Mouse (Mus musculus): ENCODE measurements at regions not wholly inside any gene's neighbourhood (a gene's known extent, or its start where the extent isn't known, plus 50 kb on each side); places are given as distances from the start of the nearest gene placed in this dataset.

- 58% methylated on average over 2 of the region's 2 CpGs for WGBS
- no peak overlapping the region for H3K4me3 ChIP-seq (ENCODE audit: low read depth, low read length)
- no peak for ATAC-seq (ENCODE audit: low read depth)
- H3K27ac ChIP-seq (ENCODE audit: low read depth, low read length), result no peak overlapping the region
- no peaks in the 10 kb centered on the region for H3K27me3 ChIP-seq (ENCODE audit: control insufficient read depth, insufficient read depth, low read length)
- H3K4me2 ChIP-seq (ENCODE audit: low read depth, low read length), result no peak overlapping the region
- no peaks in the 10 kb centered on the region for H3K36me3 ChIP-seq (ENCODE audit: control insufficient read depth, insufficient read depth, low read length)
- no peaks in the 10 kb centered on the region for H3K9me3 ChIP-seq (ENCODE audit: control insufficient read depth, low read length)
- no peak overlapping the region for H3K9ac ChIP-seq (replicated peaks; ENCODE audit: low read depth, low read length)
- H3K4me1 ChIP-seq (ENCODE audit: control insufficient read depth, insufficient read depth, low read length), result no peaks in the 10 kb centered on the region
These were observed 77.8 kb upstream of the Cpsf6 start for GRCm38 (mm10) chr10:117457701-117457950.

- Histone ChIP-seq H3K27ac (ENCODE audit: low read depth, low read length) (no peak overlapping the region), H3K36me3 (ENCODE audit: control insufficient read depth, insufficient read depth, low read length) (no peaks in the 10 kb centered on the region), H3K4me2 (ENCODE audit: low read depth, low read length) (no peak overlapping the region), H3K9ac (replicated peaks; ENCODE audit: low read depth, low read length) (no peak overlapping the region), H3K9me3 (ENCODE audit: control insufficient read depth, low read length) (no peaks in the 10 kb centered on the region), H3K4me3 (ENCODE audit: low read depth, low read length) (no peak overlapping the region), H3K27me3 (ENCODE audit: control insufficient read depth, insufficient read depth, low read length) (no peaks in the 10 kb centered on the region), H3K4me1 (ENCODE audit: control insufficient read depth, insufficient read depth, low read length) (no peaks in the 10 kb centered on the region)
- ATAC-seq (ENCODE audit: low read depth), result no peak
- WGBS, result 54% methylated on average over 18 of the region's 18 CpGs
These were observed 77.3 kb upstream of the Cpsf6 start for GRCm38 (mm10) chr10:117456904-117457700.

- no peaks in the 10 kb centered on the region for H3K9me3 ChIP-seq (ENCODE audit: control insufficient read depth, low read length)
- no peak overlapping the region for H3K27ac ChIP-seq (ENCODE audit: low read depth, low read length)
- H3K4me2 ChIP-seq (ENCODE audit: low read depth, low read length), result no peak overlapping the region
- H3K36me3 ChIP-seq (ENCODE audit: control insufficient read depth, insufficient read depth, low read length), result no peaks in the 10 kb centered on the region
- no peak for ATAC-seq (ENCODE audit: low read depth)
- H3K27me3 ChIP-seq (ENCODE audit: control insufficient read depth, insufficient read depth, low read length), result no peaks in the 10 kb centered on the region
- no peak overlapping the region for H3K9ac ChIP-seq (replicated peaks; ENCODE audit: low read depth, low read length)
- H3K4me1 ChIP-seq (ENCODE audit: control insufficient read depth, insufficient read depth, low read length), result no peaks in the 10 kb centered on the region
- no peak overlapping the region for H3K4me3 ChIP-seq (ENCODE audit: low read depth, low read length)
- 76% methylated on average over 8 of the region's 8 CpGs for WGBS
These were observed 76.6 kb upstream of the Cpsf6 start for GRCm38 (mm10) chr10:117456427-117456826.

- Histone ChIP-seq H3K9ac (replicated peaks; ENCODE audit: low read depth, low read length) (no peak overlapping the region), H3K4me3 (ENCODE audit: low read depth, low read length) (no peak overlapping the region), H3K4me2 (ENCODE audit: low read depth, low read length) (no peak overlapping the region), H3K9me3 (ENCODE audit: control insufficient read depth, low read length) (no peaks in the 10 kb centered on the region), H3K4me1 (ENCODE audit: control insufficient read depth, insufficient read depth, low read length) (no peaks in the 10 kb centered on the region), H3K36me3 (ENCODE audit: control insufficient read depth, insufficient read depth, low read length) (no peaks in the 10 kb centered on the region), H3K27ac (ENCODE audit: low read depth, low read length) (no peak overlapping the region), H3K27me3 (ENCODE audit: control insufficient read depth, insufficient read depth, low read length) (no peaks in the 10 kb centered on the region)
- ATAC-seq (ENCODE audit: low read depth), result no peak; the same call in 1 of the 2 replicates
- 80% methylated on average over 9 of the region's 9 CpGs for WGBS
These were observed 75.9 kb upstream of the Cpsf6 start for GRCm38 (mm10) chr10:117455595-117456302.

GRCm38 (mm10) chr10:117454711-117455591, 75.1 kb upstream of the Cpsf6 start:
- 73% methylated on average over 12 of the region's 12 CpGs for WGBS
- Histone ChIP-seq H3K4me3 (ENCODE audit: low read depth, low read length) (no peak overlapping the region), H3K4me1 (ENCODE audit: control insufficient read depth, insufficient read depth, low read length) (no peaks in the 10 kb centered on the region), H3K4me2 (ENCODE audit: low read depth, low read length) (no peak overlapping the region), H3K9ac (replicated peaks; ENCODE audit: low read depth, low read length) (no peak overlapping the region), H3K36me3 (ENCODE audit: control insufficient read depth, insufficient read depth, low read length) (no peaks in the 10 kb centered on the region), H3K27me3 (ENCODE audit: control insufficient read depth, insufficient read depth, low read length) (no peaks in the 10 kb centered on the region), H3K27ac (ENCODE audit: low read depth, low read length) (no peak overlapping the region), H3K9me3 (ENCODE audit: control insufficient read depth, low read length) (no peaks in the 10 kb centered on the region)
- no peak for ATAC-seq (ENCODE audit: low read depth)

GRCm38 (mm10) chr10:117454171-117454500, 74.3 kb upstream of the Cpsf6 start:
- H3K27me3 ChIP-seq (ENCODE audit: control insufficient read depth, insufficient read depth, low read length), result no peaks in the 10 kb centered on the region
- H3K4me2 ChIP-seq (ENCODE audit: low read depth, low read length), result no peak overlapping the region
- H3K27ac ChIP-seq (ENCODE audit: low read depth, low read length), result no peak overlapping the region
- 89% methylated on average over 3 of the region's 3 CpGs for WGBS
- no peak overlapping the region for H3K4me3 ChIP-seq (ENCODE audit: low read depth, low read length)
- H3K9me3 ChIP-seq (ENCODE audit: control insufficient read depth, low read length), result no peaks in the 10 kb centered on the region
- no peak overlapping the region for H3K9ac ChIP-seq (replicated peaks; ENCODE audit: low read depth, low read length)
- ATAC-seq (ENCODE audit: low read depth), result no peak
- no peaks in the 10 kb centered on the region for H3K36me3 ChIP-seq (ENCODE audit: control insufficient read depth, insufficient read depth, low read length)
- no peaks in the 10 kb centered on the region for H3K4me1 ChIP-seq (ENCODE audit: control insufficient read depth, insufficient read depth, low read length)

- Histone ChIP-seq H3K4me1 (ENCODE audit: control insufficient read depth, insufficient read depth, low read length) (no peaks in the 10 kb centered on the region), H3K27me3 (ENCODE audit: control insufficient read depth, insufficient read depth, low read length) (no peaks in the 10 kb centered on the region), H3K36me3 (ENCODE audit: control insufficient read depth, insufficient read depth, low read length) (no peaks in the 10 kb centered on the region), H3K27ac (ENCODE audit: low read depth, low read length) (no peak overlapping the region), H3K4me2 (ENCODE audit: low read depth, low read length) (no peak overlapping the region), H3K4me3 (ENCODE audit: low read depth, low read length) (no peak overlapping the region), H3K9me3 (ENCODE audit: control insufficient read depth, low read length) (no peaks in the 10 kb centered on the region), H3K9ac (replicated peaks; ENCODE audit: low read depth, low read length) (no peak overlapping the region)
- ATAC-seq (ENCODE audit: low read depth), result no peak
- 87% methylated on average over 7 of the region's 7 CpGs for WGBS
These were observed 73.8 kb upstream of the Cpsf6 start for GRCm38 (mm10) chr10:117453406-117454170.

GRCm38 (mm10) chr10:117452190-117452950, 72.6 kb upstream of the Cpsf6 start:
- Histone ChIP-seq H3K9ac (replicated peaks; ENCODE audit: low read depth, low read length) (no peak overlapping the region), H3K9me3 (ENCODE audit: control insufficient read depth, low read length) (no peaks in the 10 kb centered on the region), H3K36me3 (ENCODE audit: control insufficient read depth, insufficient read depth, low read length) (no peaks in the 10 kb centered on the region), H3K4me2 (ENCODE audit: low read depth, low read length) (no peak overlapping the region), H3K4me3 (ENCODE audit: low read depth, low read length) (no peak overlapping the region), H3K27me3 (ENCODE audit: control insufficient read depth, insufficient read depth, low read length) (no peaks in the 10 kb centered on the region), H3K27ac (ENCODE audit: low read depth, low read length) (no peak overlapping the region), H3K4me1 (ENCODE audit: control insufficient read depth, insufficient read depth, low read length) (no peaks in the 10 kb centered on the region)
- WGBS, result 35% methylated on average over 7 of the region's 7 CpGs
- ATAC-seq (ENCODE audit: low read depth), result no peak

Data from neural tube, embryonic 14.5 days (tissue).